Mouse (Mus musculus) mouse embryonic stem cell (cell line): ENCODE data around the gene Atp1a1.

Experiments used
- in situ Hi-C, 2 experiments: fragments of 300-500 bp; cut with MboI; formaldehyde crosslinking; loops; 1 replicate in 1 of 2; 3 replicates in 1 of 2; pipeline ENCODE4 v1.14.3; 2019 to 2020; ENCODE audit warnings: low sequenced_read_pairs in 2 of 2, low pct_unique_long_range_greater_than_20kb in 1 of 2, mixed read lengths in 1 of 2; ENCODE audit not compliant: unreplicated experiment in 1 of 2

The Atp1a1 gene

GRCm38 (mm10) chr3:101571515-101572130, 32.9 kb downstream of the Atp1a1 start:
- in situ Hi-C loops, result no loop called here

- in situ Hi-C loops, result no loop called here
Measured at GRCm38 (mm10) chr3:101570747-101571514, 33.6 kb downstream of the Atp1a1 start.

GRCm38 (mm10) chr3:101570246-101570645, 34.2 kb downstream of the Atp1a1 start:
- in situ Hi-C loops, result no loop called here

- in situ Hi-C loops, result no loop called here
Measured at GRCm38 (mm10) chr3:101568627-101569026, 35.9 kb downstream of the Atp1a1 start.

- in situ Hi-C loops, result no loop called here
Measured at GRCm38 (mm10) chr3:101564011-101564410, 40.5 kb downstream of the Atp1a1 start.

- in situ Hi-C loops, result no loop called here
Measured at GRCm38 (mm10) chr3:101562510-101563209, 41.8 kb downstream of the Atp1a1 start.

- in situ Hi-C loops, result no loop called here
Measured at GRCm38 (mm10) chr3:101561948-101562347, 42.5 kb downstream of the Atp1a1 start.

GRCm38 (mm10) chr3:101560841-101561522, 43.5 kb downstream of the Atp1a1 start:
- in situ Hi-C loops, result no loop called here

GRCm38 (mm10) chr3:101556712-101557111, 47.8 kb downstream of the Atp1a1 start:
- in situ Hi-C loops, result no loop called here

GRCm38 (mm10) chr3:101552621-101553620, 51.6 kb downstream of the Atp1a1 start:
- in situ Hi-C loops, result no loop called here

GRCm38 (mm10) chr3:101551457-101552230, 52.8 kb downstream of the Atp1a1 start:
- in situ Hi-C loops, result no loop called here

GRCm38 (mm10) chr3:101549749-101550148, 54.7 kb downstream of the Atp1a1 start:
- in situ Hi-C loops, result no loop called here

- in situ Hi-C loops, result no loop called here
Measured at GRCm38 (mm10) chr3:101544116-101544515, 60.4 kb downstream of the Atp1a1 start.

GRCm38 (mm10) chr3:101541571-101541970, 62.9 kb downstream of the Atp1a1 start:
- in situ Hi-C loops, result no loop called here

- in situ Hi-C loops, result no loop called here
Measured at GRCm38 (mm10) chr3:101540568-101540967, 63.9 kb downstream of the Atp1a1 start.

GRCm38 (mm10) chr3:101536322-101536721, 68.2 kb downstream of the Atp1a1 start:
- in situ Hi-C loops, result no loop called here

GRCm38 (mm10) chr3:101534311-101534710, 70.2 kb downstream of the Atp1a1 start:
- in situ Hi-C loops, result no loop called here
